Mouse (Mus musculus): ENCODE results near the gene Rbm6.

GRCm38 (mm10) chr9:107919441-107919840 is 46.4 kb upstream of the Rbm6 start:
- TF ChIP-seq POLR2A (IDR thresholded peaks at IDR 0.05; ENCODE audit: borderline replicate concordance, extremely low read depth, low read depth, low read length) (no peak), CTCF (IDR thresholded peaks at IDR 0.05; ENCODE audit: insufficient read depth, low read length) (no peak)

All from lung, adult 2 months (tissue).